Mouse (Mus musculus): ENCODE measurements at regions not wholly inside any gene's neighbourhood (a gene's known extent, or its start where the extent isn't known, plus 50 kb on each side); places are given as distances from the start of the nearest gene placed in this dataset.
"Not testable (repeated sequence)": the region's sequence is repeated elsewhere in the genome, so short reads cannot be mapped to it uniquely, and the experiment has no call there.

DNA sequence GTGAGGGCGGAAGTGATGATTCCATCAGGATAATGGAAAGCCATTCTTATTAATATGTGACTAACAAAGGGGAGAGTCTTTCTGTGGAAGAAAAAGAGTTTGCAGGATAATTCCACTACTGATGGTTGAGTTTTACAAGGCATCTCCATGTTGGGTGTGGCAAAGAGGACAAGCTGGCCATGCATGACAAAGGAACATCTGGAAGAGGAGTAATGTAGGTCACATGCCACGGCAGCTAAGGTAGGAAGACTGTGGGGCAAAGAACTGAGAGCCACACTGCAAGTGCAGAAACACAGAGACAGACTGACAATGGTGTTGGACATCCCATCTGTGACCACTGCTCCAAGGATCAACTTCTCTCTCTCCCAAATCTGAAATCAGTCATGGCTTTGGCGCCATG lies 196.4 kb upstream of the Gdi2 start:
- no peak for DNase-seq (ENCODE audit: extremely low spot score, low read depth, low spot score)

DNA sequence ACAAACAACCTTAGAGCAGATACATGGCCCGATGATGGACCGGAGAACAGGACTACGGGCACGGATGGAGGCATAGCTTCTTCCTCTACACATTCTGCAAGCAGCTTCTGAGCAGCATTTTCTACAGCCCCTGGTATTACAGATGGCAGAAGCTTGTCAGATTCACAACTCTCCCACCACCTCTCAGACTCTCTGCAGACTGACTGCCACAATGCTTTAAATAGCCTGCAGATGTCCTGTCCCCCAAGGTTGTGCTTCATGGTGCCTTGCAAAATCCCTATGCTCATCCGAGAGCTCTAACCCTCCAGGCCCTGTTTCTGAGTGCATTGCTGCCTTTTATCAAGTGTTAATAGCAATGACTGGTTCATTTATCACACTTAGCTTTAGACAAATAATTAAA lies 194.3 kb upstream of the Gdi2 start:
- no peak for DNase-seq (ENCODE audit: extremely low spot score, low read depth, low spot score)

DNA sequence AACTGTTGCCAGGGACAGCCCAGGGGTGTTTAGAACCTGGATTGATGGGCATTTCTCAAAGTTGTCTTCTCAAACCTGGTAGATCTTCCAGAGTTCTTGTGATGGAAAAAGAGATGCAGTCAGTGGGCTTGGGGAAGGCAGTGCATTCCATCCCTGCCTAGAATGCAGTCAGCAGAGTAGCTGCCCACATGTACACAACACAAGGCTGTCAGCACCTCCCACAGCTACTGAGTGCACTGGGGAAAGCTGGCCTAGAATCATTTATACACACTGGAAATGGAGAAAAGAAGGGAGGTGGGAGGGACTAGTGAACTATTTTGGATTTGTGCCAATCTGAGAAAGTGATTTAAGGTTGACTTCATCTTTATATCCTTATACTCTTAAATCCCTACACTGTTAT lies 183.0 kb upstream of the Gdi2 start:
- not testable (repeated sequence) for DNase-seq (ENCODE audit: extremely low spot score, low read depth, low spot score)

DNA sequence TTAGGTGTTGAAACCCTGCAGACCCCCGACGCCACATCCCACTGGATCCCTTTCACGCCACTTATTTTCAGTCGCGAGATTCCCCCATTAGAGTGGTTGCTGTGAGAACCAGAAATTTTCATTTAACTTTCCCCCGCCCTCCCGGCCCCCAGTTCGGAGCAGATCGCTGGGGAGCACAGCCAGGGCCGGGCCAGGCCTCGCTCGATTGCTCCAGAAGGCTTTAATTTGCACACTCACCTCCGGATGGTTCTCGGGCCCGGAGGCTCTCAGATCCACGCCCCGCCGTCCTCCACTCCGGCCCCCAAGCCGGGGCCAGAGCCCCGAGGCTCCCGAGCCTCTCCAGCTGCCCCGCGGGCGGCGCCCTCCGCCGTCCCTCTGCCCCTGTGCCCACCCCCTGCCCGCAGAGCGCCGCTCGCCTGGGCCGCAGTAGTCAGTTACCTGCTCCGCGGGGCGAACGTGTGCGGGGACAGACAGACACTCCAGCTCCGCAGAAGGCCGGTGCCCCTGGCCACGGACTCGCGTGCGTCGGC lies 179.7 kb upstream of the Gdi2 start:
- no peak for DNase-seq (ENCODE audit: extremely low spot score, low read depth, low spot score)

DNA sequence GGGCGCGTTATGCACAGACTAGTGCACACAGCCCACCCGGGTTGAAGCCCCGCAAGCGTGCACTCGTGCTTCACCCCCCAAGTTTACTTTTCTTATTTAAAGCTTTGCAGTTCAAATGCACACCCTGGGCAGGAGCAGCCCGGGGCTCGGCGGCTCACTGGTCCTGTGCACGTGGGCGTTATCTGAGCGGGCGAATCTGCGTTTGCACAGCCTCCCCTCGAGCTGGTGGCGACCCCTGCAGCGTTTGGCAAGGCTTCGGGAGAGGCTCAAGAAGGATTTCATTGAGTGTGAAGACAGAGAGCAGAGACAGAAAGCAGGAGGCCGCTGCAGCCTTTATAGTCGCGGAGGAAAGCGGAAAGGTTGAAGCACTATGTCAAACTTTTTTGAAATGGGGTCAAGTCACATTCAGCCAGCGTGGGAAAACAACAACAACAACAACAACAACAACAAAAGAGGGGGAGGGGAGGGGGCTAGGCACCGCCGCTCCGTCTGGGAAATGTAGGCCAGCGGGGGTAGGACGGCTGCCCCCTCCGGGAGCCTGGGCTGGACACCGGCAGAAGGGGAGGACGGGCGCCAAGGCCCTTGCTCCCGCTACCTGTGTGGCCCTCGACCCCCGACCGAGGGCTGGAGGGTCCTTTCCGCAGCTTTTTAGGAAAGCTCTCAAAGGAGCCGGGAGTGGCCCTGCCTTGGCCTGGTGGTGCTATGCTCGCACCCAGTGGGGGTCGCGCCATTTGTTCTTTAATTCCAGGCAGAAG lies 178.7 kb upstream of the Gdi2 start:
- DNase-seq (ENCODE audit: extremely low spot score, low read depth, low spot score) = no peak

DNA sequence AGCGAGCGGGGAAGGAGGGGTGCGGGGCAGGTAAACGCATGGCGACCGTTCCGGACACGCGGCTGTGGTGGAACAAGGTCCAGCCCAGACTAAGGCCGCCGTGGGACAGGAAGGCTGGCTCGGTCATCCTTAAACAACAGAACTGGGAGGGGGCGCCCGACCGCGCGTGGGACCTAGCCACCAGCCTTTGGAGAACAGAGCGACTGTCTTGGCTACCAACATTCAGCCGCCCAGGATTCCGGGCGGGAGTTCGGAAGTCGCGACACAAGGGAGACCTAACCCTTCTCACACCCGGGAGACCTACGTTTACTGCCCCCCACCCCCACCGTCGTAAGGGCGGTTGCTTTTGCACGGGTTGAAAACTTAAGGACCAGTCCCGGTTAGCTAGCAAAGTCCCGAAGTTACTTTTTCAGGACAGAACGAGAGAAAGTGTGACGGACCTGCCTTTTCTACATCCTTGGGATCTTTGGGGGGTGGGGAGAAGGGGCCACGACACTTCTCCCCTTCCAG lies 178.1 kb upstream of the Gdi2 start:
- not testable (repeated sequence) for DNase-seq (ENCODE audit: extremely low spot score, low read depth, low spot score)

DNA sequence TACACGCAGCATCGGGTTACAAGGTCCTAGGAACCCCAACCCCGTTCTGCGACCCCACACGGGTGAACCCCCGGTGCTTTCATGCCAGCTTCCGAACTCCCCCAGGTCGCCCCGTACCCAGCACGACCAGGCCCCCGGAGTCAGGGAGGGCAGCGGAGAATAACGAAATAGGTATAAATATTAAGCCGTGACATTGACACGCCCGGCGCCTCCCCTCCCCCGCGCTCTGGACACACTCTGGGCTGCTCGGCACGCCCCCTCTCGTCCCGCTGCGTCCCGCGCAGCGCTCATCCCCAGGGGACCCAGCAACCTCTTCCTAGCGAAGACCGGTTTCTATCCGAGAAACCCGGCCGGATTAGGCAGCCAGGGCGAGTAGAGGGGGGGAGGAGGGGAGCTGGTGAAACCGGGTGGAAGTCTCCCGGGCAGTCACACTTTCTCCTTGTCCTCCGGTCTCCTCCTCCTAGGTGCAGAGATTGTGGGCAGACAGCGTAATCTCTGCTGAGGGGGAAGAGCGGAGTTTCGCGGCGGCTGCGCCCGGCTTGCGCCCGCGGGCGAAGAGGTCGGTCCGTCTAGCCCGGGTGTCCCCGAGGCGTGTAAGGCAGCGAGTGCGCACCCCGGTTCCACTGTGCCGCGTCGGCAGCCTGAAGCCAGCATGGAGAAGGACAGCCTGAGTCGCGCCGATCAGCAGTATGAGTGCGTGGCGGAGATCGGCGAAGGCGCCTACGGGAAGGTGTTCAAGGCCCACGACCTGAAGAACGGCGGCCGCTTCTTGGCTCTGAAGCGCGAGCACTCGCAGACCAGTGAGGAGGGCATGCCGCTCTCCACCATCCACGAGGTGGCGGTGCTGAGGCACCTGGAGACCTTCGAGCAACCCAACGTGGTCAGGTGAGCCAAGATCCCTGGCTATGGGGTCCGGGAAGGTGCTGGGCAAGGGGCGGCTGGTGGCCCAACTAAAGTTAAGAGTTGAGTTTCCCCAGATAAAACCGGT lies 177.1 kb upstream of the Gdi2 start:
- DNase-seq (ENCODE audit: extremely low spot score, low read depth, low spot score) = no peak

DNA sequence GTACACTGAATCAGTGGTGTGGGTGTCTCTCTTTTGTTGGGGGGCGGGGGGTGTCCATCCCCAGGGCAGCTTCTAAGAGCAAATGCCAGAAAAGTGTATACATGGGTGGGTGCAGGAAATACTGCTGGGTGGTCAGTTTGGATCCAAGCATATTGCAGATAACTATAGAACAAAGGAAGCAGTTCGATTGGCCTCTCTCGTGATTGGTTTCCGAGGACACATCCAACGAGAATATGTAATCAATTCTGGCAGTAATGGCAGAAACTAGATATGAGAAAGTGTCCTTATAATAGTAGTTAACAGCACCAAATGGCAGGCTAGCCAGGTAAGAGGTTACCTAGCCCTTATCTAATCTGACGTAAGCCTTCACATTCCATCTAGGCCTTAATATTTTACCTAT lies 165.2 kb upstream of the Gdi2 start:
- no peak for DNase-seq (ENCODE audit: extremely low spot score, low read depth, low spot score)

DNA sequence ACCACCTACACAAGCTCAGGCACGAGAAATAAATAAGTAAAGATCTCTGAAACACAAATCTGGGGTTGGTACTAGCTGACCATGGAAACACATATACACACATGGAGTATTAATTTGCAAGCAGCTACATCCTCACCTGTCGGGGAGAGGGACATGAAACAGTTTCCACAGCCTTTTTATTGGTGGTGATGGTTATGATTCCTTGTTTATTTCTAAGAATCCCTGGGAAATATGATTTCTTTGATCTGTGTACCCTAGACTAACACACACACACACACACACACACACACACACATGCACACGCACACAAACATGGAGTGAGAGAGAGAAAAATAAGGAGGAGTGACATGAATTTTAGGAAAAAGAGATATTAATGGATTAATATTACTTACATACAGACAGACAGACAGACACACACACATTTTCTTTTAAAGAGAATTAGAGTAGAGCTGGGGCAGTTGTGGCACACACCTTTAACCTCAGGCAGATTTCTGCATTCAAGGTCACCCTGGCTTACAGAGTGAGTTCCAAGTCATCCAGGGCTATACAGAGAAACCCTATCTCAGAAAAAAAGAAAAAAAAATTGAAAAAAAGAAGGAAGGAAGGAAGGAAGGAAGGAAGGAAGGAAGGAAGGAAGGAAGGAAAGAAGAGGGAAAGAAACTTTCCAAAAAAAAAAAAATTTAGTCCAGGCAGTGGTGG lies 164.2 kb upstream of the Gdi2 start:
- peak; percentile 86 for DNase-seq (ENCODE audit: extremely low spot score, low read depth, low spot score)

DNA sequence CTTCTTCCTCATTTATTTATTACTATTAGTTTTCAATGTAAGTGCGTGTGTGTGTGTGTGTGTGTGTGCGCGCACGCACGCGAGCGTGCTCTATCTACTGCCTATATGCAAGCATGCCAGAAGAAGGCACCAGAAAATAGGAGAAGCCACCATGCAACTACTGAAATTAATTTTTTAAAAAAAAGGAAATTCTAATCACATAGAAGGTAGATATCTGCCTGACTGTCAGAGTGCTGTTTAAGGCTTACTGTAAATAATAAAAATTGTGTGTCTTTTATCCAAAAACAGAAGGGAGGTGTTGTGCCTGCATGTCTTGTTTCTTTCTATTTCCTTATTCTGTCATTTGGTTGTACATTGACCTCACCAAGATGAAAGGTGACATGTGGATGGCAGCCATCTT lies 163.1 kb upstream of the Gdi2 start:
- DNase-seq (ENCODE audit: extremely low spot score, low read depth, low spot score) = no peak

DNA sequence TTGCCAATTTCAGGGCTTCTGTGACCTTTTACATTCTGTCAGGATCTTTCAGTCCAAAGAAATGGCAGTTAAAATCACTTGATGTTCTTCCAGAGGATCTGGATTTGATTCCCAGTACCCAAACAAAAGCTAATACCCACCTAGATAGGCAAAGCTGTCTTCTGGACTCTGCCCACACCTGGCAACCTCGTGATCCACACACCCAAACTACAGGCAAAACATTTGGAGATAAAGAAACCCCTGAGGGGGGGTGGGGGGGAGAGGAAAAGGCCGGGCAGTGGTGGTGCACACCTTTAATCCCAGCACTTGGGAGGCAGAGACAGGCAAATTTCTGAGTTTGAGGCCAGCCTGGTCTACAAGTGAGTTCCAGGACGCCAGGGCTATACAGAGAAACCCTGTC lies 160.1 kb upstream of the Gdi2 start:
- not testable (repeated sequence) for DNase-seq (ENCODE audit: extremely low spot score, low read depth, low spot score)

DNA sequence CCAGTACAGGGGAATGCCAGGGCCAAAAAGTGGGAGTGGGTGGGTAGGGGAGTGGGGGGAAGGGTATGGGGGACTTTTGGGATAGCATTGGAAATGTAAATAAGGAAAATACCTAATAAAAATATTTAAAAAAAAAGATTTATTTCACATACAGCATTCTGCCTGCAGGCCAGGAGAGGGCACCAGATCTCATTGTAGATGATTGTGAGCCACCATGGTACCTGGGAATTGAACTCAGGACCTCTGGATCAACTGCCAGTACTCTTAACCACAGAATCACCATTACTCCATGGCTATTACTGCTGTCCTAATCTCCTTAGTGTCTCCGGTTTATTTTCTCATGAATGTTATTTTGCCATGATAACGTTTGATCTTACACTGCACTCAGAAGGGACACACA lies 132.1 kb upstream of the Gdi2 start:
- DNase-seq (ENCODE audit: extremely low spot score, low read depth, low spot score) = not testable (repeated sequence)

DNA sequence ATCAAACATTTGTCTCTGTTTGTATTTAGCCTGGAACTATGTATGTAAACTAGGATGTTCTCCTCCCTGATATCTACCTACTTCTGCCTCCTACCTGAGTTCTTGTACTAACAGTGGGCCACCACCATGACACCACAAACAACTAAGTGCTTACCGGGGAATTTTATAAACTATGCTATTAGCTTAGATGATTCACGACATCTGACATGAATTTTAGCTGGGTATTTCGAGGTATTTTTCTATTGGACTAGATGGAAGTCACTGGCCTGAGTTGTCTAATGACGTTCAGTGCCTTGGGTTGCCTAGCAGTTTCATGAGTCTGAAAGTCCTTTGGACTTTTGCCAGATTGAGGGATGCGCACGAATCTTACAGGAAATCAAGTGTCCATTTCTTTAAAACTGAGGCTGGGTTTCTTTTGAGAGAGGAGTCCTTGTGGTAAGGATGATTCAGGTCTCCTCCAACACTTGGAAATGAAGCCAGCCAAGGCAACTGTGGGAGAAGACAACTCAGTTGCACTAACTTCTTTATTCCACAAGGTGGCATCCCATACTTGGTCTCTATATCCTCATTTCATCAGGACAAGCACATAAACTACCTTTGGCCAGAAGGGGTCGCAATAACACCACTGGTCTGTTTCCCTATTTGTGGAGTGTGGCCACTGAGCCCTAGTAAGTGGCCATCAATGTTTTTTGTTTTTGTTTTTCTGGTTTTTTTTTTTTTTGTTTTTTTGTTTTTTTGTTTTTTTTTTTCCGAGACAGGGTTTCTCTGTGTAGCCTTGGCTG lies 131.4 kb upstream of the Gdi2 start:
- DNase-seq (ENCODE audit: extremely low spot score, low read depth, low spot score) = peak; percentile 53

DNA sequence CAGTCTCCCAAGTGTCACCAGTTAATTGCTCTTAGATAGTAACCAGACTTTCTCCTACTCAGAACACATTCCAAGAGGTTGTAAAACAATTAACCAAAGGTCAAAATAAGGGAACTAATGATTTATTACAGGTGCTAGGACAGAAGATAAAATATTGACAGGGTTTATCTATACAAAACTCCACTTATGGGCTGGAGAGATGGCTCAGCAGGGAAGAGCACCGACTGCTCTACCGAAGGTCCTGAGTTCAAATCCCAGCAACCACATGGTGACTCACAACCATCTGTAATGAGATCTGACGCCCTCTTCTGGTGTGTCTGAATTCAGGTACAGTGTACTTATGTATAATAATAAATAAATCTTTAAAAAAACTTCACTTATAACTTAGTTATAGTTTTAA lies 127.6 kb upstream of the Gdi2 start:
- DNase-seq (ENCODE audit: extremely low spot score, low read depth, low spot score) = not testable (repeated sequence)

DNA sequence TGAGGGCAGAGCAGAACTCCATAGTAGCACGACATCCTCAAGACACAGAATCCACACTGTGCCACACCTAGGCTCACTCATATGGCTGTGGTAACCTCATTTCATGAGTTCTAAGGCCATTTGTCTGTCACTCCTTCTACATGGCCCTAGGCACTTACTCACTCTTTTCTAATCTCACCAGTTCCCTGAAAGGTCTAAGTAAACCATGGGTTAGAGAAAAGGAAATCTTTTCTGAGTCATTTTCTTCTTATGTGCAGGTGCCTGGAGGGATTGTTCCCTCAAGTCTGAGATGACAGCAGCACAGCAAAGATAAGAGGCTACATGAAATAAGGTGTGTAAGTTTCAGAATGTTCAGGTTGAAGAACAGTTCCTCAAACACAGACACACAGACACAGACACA lies 120.8 kb upstream of the Gdi2 start:
- DNase-seq (ENCODE audit: extremely low spot score, low read depth, low spot score) = no peak

DNA sequence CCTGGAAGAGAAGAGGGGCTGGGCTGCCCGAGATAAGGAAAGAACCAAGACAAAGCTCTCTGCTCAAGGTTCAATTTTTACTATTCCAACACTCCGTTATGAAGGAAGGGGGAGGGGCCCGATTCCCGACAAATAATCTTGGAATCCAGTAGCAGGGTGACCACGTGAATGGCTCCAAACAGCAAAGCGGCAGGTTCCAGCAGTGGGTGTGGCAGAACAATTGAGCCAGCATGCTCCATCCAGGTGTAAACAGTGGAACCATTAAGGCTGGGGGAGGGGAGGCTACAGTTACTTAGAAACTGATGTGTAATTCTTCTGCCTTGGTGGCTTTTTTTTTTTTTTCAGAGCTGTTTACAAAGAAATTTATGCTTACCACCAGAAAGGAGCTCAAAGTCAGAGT lies 82.5 kb upstream of the Gdi2 start:
- DNase-seq (ENCODE audit: extremely low spot score, low read depth, low spot score) = not testable (repeated sequence)

DNA sequence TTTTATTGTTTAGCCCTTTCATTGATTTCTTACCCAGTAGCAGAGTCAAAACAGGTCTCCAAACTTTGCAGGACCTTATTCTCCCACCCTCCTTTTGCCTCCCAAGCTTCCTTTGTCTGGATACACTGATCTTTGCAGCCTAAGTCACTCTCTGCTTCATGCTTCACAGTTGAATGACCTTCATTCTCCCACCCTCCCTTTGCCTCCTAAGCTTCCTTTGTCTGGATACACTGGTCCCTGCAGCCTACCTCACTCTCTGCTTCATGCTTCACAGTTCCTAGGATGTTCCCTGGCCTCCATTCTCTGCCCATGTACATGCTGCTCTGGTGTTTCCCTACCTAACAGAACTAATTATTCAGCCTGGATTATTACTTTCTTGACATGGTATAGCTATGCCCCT lies 61.0 kb upstream of the Gdi2 start:
- DNase-seq (ENCODE audit: extremely low spot score, low read depth, low spot score) = no peak

DNA sequence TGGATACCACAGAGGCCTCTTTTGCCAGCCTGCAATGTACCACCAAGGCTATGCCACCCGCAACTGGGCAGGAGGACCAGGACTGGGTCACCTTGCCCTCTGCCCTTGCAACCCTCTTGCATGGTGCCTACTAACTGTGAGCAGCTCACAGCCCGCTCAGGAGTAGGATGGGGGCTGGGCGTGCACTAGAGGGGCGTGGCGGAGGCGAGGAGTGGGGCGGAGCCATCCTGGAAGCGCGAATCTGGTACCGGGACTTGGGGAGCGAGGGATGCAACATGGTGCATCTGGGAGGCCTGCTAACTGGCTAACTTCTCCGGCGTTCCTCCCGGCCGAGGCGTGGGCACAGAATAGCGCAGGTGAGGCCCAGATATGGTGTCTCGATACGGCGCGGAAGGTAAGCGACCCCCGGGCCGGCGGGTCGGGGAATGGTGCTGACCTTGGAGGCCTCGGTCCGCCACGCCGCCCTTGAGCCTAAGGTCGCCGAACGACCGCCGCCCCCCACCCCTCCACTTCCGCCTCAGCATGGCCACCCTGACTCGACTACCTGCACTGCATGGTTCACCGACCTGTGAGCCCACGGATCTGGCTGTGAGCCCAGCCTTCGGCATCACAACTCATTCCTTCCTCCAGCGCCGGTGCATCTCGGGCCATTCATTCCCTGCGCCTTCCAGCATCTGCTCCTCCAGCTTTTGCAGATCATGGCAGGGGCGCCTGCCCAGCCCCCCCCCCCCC lies 59.7 kb upstream of the Gdi2 start:
- DNase-seq (ENCODE audit: extremely low spot score, low read depth, low spot score) = no peak

All from hindlimb bud, embryonic 11.5 days (tissue).